Mouse (Mus musculus) intestine, embryonic 15.5 days (tissue): Measurements from ENCODE around the gene 1500011B03Rik. TPM values are rescaled to one million over a fixed set of nuclear protein-coding genes. Genes with fewer than 3 reads are reported as not detected.

ENCODE experiments used
- ATAC-seq: fragments of 200-750 bp; cut with Nextera tagmentation; 2 replicates; pipeline ENCODE4 v1.8.0; 2017; ENCODE audit warnings: moderate TSS enrichment, moderate library complexity
- H3K27ac ChIP-seq: fragments of 300-500 bp; sonication (generic); 2 replicates; pipeline ENCODE4 v1.5.1; 2015; ENCODE audit warnings: mild to moderate bottlenecking, inconsistent platforms
- H3K27me3 ChIP-seq: fragments of 300-500 bp; sonication (generic); replicated peaks from 2 replicates; pipeline ENCODE4 v1.6.1; 2015; ENCODE audit warnings: inconsistent platforms
- H3K36me3 ChIP-seq: fragments of 300-500 bp; sonication (generic); 2 replicates; pipeline ENCODE4 v1.6.1; 2015; ENCODE audit warnings: inconsistent platforms
- H3K4me1 ChIP-seq: fragments of 300-500 bp; sonication (generic); replicated peaks from 2 replicates; pipeline ENCODE4 v1.6.1; 2015; ENCODE audit warnings: inconsistent platforms
- H3K4me2 ChIP-seq: fragments of 300-500 bp; sonication (generic); replicated peaks from 2 replicates; pipeline ENCODE4 v1.6.1; 2015; ENCODE audit warnings: mild to moderate bottlenecking, inconsistent platforms
- H3K4me3 ChIP-seq: fragments of 300-500 bp; sonication (generic); replicated peaks from 2 replicates; pipeline ENCODE4 v1.5.1; 2015; ENCODE audit warnings: inconsistent platforms
- H3K9ac ChIP-seq: fragments of 300-500 bp; sonication (generic); 2 replicates; pipeline ENCODE4 v1.6.1; 2015; ENCODE audit warnings: inconsistent platforms
- H3K9me3 ChIP-seq: fragments of 300-500 bp; sonication (generic); 2 replicates; pipeline ENCODE4 v1.6.1; 2016; ENCODE audit warnings: inconsistent platforms
- WGBS: fragments of 180-500 bp; shearing (Covaris S2); methylation state at CpG from one replicate; pipeline ENCODE4 v1.1.7; 2015; 5-methylcytosine and 5-hydroxymethylcytosine counted together
- polyA plus RNA-seq: library from polyadenylated mRNA; unstranded; fragments of >200 nt; fragmentation: Nextera tagmentation; extraction: Ambion mirVana; gene quantifications from 2 replicates; pipeline ENCODE4 v1.2.1, GENCODE M21; 2015

Gene 1500011B03Rik
- polyA plus RNA-seq, 1 experiment from 2014 or later: 69.4 TPM

DNA sequence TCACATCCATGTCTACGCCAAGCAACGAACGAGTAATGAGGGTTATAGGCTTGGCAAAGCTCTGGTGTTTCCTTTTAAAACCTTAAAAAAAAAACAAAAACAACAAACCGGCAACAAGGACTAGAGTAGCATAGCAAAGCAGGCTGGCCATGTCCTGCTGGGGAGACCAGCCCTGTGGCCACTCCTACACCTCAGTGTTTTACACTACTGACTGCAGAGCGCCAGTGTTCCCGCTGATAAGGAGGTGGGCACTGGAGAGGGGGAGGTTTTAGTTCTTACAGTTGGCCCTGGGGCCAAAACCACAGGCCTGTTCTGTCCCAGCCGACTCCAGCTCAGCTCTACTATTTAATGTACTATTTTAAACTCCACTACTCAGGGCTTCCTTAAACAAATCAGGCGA lies 15.8 kb downstream of the 1500011B03Rik start:
- no peak; the same call in 1 of the 2 replicates for ATAC-seq
- H3K4me2 ChIP-seq: no peak overlapping the region
- no peaks in the 10 kb centered on the region; the same call in 1 of the 2 replicates for H3K4me1 ChIP-seq
- H3K27ac ChIP-seq: no peak overlapping the region
- H3K4me3 ChIP-seq: no peak overlapping the region
- no peaks in the 10 kb centered on the region for H3K9me3 ChIP-seq
- H3K9ac ChIP-seq: no peak overlapping the region
- 41% methylated on average over 8 of the region's 8 CpGs for WGBS
- peaks cover 24% of the 10 kb centered on the region for H3K36me3 ChIP-seq
- H3K27me3 ChIP-seq: no peaks in the 10 kb centered on the region

DNA sequence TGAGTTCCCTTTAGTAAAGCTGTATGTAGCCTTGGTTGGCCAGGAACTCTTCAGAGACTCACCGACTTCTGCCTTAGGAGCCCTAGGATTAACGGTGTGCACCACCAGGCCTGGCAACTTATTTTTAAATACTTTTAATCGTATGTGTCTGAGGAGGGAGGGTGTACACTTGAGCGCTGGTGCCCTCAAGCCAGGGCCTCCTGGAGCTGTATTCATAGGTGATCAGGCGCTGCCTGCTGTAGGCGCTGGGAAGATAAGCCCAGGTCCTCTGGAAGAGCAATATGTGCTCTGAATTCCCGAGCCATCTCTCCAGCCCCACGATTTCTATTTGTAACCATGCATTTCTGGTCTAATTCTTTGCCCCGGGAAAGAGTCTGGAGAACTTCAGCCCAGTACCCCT lies 16.2 kb downstream of the 1500011B03Rik start:
- ATAC-seq: no peak
- Histone ChIP-seq H3K9me3 (no peaks in the 10 kb centered on the region), H3K27me3 (no peaks in the 10 kb centered on the region), H3K4me3 (no peak overlapping the region), H3K4me1 (no peaks in the 10 kb centered on the region; the same call in 1 of the 2 replicates), H3K36me3 (peaks cover 24% of the 10 kb centered on the region), H3K9ac (no peak overlapping the region), H3K27ac (no peak overlapping the region), H3K4me2 (no peak overlapping the region)
- 58% methylated on average over 9 of the region's 9 CpGs for WGBS

DNA sequence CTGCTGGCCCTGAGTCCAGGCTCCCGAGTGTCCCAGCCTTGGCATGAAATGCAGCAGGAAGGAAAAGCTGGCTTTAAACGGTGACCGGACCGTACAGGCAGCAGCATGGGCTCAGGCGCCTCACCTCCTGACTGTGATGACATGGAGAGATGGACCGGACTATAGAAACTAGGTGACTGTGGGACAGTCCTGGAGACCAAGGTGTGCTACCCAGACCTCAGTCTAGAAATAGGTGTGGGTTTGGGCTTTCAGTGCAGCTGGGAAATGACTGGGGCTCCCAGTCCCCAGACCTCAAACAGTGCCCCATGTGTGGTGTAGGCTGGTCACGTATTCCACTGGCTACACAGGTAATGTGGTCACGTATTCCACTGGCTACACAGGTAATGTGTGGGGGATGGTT lies 16.6 kb downstream of the 1500011B03Rik start:
- Histone ChIP-seq H3K36me3 (peaks cover 28% of the 10 kb centered on the region), H3K4me1 (no peaks in the 10 kb centered on the region; the same call in 1 of the 2 replicates), H3K27ac (no peak overlapping the region), H3K4me3 (no peak overlapping the region), H3K27me3 (no peaks in the 10 kb centered on the region), H3K4me2 (no peak overlapping the region), H3K9me3 (no peaks in the 10 kb centered on the region), H3K9ac (no peak overlapping the region)
- 89% methylated on average over 8 of the region's 8 CpGs for WGBS
- no peak for ATAC-seq

DNA sequence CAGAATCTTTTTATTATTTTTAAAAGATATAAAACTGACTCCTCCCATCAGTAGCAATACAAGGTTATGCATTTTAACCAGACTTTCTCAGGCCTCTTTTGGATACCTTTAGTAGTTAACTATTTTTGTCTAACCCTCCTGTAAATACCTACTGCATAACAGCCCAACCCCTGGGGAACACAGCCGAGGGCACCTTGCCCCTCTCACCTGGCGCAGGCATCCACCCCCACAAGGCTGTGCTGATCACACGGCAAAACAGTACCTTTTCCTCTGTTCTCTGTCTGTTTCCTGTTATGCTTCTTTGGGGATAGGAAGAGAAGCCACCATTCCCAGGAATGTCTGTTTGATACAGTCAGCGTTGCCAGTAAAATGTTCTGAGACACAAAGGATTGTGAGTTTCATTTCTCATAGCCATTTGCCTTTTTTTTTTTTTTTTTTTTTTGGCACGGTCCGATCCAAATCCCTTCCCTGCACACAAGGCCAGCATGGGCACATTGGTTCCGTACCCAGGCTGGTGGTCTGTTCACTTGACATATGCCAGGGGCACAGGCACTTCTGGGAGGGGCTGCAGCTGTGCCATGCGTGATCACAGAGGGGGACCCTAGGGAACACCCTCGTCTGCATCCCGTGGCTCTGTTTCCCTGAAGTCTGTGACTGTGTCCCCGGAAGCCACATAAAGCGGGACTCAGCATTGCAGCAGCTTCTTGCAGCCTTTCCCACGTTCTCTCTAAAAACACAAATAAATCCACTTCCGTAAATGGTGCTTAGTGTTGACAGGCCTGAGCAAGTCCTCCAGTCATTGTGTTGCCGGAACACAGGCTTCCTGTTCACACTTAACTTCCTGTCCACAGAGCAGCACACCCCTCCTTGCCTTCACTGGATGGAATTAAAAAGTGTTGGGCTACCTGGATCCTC lies 17.6 kb downstream of the 1500011B03Rik start:
- Histone ChIP-seq H3K4me3 (no peak overlapping the region), H3K27me3 (no peaks in the 10 kb centered on the region), H3K36me3 (peaks cover 30% of the 10 kb centered on the region), H3K4me2 (no peak overlapping the region), H3K27ac (peak overlapping the region; percentile 60; the same call in 1 of the 2 replicates), H3K9me3 (no peaks in the 10 kb centered on the region), H3K4me1 (no peaks in the 10 kb centered on the region; the same call in 1 of the 2 replicates), H3K9ac (no peak overlapping the region)
- no peak for ATAC-seq
- WGBS: 70% methylated on average over 15 of the region's 15 CpGs

DNA sequence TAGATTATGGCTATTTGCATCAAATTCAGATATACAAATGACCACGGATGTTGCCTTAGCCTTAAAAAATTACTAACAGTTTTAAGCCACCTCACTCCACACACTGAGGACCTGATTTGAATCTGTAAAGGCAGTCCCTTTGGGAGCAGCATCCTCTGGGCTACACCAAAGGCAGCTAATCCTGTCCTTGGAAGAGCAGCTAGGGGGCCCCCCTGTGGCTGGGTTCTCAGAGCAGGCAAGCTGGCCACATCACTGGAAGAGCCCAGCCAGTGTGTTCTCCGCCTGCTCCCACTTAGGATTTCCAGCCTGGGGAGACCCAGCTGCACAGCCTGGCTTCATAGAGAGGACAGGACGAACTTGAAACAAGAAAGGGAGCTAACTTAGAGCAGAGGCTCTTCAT lies 18.3 kb downstream of the 1500011B03Rik start:
- Histone ChIP-seq H3K9me3 (no peaks in the 10 kb centered on the region), H3K4me2 (no peak overlapping the region), H3K9ac (no peak overlapping the region), H3K27me3 (no peaks in the 10 kb centered on the region), H3K27ac (no peak overlapping the region), H3K4me3 (no peak overlapping the region), H3K36me3 (peaks cover 33% of the 10 kb centered on the region), H3K4me1 (no peaks in the 10 kb centered on the region; the same call in 1 of the 2 replicates)
- 56% methylated on average over 3 of the region's 3 CpGs for WGBS
- no peak for ATAC-seq

DNA sequence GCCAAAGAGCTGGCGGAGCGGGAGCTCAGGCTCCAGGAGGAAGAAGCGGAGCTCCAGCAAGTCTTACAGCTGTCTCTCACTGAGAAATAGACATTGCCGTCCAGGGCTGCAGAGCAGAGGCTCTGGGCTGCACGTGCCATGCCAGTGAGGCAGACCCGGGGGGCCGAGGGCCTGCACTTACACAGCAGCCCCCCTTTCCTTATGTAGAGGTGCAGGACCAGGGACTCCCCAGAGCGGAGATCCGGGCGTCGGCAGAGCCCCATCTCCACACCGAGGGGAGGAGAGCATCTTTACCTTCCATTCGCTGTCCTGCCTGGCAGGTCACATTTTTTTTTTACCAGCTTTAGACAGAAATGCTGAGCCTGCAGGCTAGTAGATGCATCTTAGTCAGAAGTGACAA lies 18.9 kb downstream of the 1500011B03Rik start:
- Histone ChIP-seq H3K9me3 (no peaks in the 10 kb centered on the region), H3K27me3 (no peaks in the 10 kb centered on the region), H3K27ac (no peak overlapping the region), H3K4me2 (no peak overlapping the region), H3K9ac (no peak overlapping the region), H3K4me1 (no peaks in the 10 kb centered on the region; the same call in 1 of the 2 replicates), H3K36me3 (peaks cover 33% of the 10 kb centered on the region), H3K4me3 (no peak overlapping the region)
- no peak for ATAC-seq
- 86% methylated on average over 13 of the region's 13 CpGs for WGBS

DNA sequence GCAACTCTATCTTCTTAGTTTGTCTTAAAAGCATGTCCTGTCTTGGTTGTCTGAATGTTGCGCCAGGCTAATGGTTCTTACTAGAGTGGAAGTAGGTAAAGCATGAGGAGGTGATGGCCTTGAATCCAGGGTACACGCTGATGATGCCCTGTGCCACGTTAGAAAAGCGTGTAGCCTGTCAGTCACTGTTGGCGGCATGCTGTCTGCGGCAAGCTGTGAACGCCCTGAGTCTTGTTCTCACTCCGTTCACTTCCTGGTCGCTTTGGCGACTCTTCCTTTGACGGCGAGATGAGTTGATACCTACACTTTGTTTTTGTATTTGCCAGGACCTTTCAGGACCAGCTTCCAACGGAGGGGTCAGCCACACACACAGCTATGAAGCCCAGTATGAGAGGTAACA lies 20.0 kb downstream of the 1500011B03Rik start:
- Histone ChIP-seq H3K36me3 (peaks cover 29% of the 10 kb centered on the region), H3K9ac (no peak overlapping the region)
- WGBS: 89% methylated on average over 13 of the region's 13 CpGs

DNA sequence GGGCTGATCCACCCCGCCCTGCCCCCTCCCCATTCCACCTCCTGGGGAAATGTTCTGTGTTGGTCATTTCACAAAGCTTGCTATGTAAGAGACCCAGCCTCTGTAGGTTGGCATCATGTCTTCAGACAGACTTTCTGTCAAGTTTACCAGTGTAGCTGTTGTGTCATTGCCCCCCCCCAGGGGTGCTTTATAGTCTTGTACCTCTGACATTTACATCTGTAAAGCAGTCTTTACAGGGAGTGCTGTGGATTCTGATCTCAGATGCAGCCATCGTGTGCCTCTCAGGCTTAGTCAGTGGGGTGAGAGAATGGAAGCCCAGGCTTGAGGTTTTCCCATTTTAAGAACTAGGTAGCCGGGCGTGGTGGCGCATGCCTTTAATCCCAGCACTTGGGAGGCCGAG lies 21.4 kb downstream of the 1500011B03Rik start:
- Histone ChIP-seq H3K27me3 (no peaks in the 10 kb centered on the region), H3K4me1 (no peaks in the 10 kb centered on the region; the same call in 1 of the 2 replicates), H3K4me2 (no peak overlapping the region), H3K4me3 (no peak overlapping the region), H3K9me3 (no peaks in the 10 kb centered on the region), H3K9ac (no peak overlapping the region), H3K36me3 (peaks cover 31% of the 10 kb centered on the region), H3K27ac (no peak overlapping the region)
- no peak for ATAC-seq
- WGBS: 92% methylated on average over 6 of the region's 6 CpGs

More for the DNA sequence above, 20.0 kb downstream of the 1500011B03Rik start:
- Histone ChIP-seq H3K9me3 (no peaks in the 10 kb centered on the region), H3K4me1 (no peaks in the 10 kb centered on the region; the same call in 1 of the 2 replicates), H3K4me3 (no peak overlapping the region), H3K27ac (no peak overlapping the region), H3K4me2 (no peak overlapping the region), H3K27me3 (no peaks in the 10 kb centered on the region)
- ATAC-seq: no peak

DNA sequence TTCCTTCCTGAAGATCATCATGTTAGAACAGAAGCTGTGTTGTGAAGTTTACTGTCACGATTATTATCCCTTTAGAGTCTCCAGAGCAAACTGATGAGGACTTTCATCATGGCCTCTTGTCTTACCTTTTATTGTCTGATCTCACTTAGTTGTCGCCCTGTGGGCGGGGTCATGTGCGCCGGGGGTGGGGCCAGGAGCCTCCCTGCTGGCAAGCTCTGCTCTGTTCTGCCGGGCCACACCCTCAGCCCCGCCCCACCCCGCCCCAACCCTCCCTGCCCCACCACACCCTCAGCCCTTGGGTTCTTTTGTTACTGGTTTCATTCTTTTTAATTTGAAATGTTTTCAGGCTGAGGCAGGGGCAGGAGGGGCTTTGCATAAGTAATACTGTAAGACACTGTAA lies 22.2 kb downstream of the 1500011B03Rik start:
- H3K9me3 ChIP-seq: no peaks in the 10 kb centered on the region
- no peaks in the 10 kb centered on the region for H3K27me3 ChIP-seq
- H3K4me2 ChIP-seq: no peak overlapping the region
- no peak overlapping the region for H3K27ac ChIP-seq
- no peak overlapping the region for H3K4me3 ChIP-seq
- peaks cover 31% of the 10 kb centered on the region for H3K36me3 ChIP-seq
- no peak overlapping the region for H3K9ac ChIP-seq
- peak; percentile 64 for ATAC-seq
- peaks cover 4% of the 10 kb centered on the region for H3K4me1 ChIP-seq
- 16% methylated on average over 8 of the region's 8 CpGs for WGBS

DNA sequence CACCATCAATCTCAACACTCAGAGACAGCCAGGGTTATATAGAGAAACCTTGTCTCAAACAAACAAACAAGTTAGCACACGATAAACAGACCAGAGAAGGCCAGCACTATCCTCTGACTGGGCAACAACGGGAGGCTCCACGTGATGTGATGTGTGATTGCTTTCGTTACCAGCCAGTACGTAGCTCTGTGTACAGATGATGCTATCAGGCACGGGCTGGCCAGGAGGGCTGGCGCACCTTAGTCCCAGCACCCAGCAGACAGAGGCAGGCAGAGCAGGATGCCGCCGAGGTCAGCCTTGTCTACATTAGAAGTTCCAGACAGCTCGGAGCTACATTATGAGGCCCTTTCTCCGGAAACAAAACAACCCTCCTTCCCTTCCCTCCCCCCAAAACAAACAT lies 23.4 kb downstream of the 1500011B03Rik start:
- peaks cover 31% of the 10 kb centered on the region for H3K36me3 ChIP-seq
- H3K9me3 ChIP-seq: no peaks in the 10 kb centered on the region
- H3K27ac ChIP-seq: no peak overlapping the region
- H3K27me3 ChIP-seq: no peaks in the 10 kb centered on the region
- ATAC-seq: no peak
- H3K9ac ChIP-seq: no peak overlapping the region
- H3K4me1 ChIP-seq: peaks cover 6% of the 10 kb centered on the region; the same call in 1 of the 2 replicates
- H3K4me3 ChIP-seq: no peak overlapping the region
- 74% methylated on average over 11 of the region's 11 CpGs for WGBS
- no peak overlapping the region for H3K4me2 ChIP-seq

DNA sequence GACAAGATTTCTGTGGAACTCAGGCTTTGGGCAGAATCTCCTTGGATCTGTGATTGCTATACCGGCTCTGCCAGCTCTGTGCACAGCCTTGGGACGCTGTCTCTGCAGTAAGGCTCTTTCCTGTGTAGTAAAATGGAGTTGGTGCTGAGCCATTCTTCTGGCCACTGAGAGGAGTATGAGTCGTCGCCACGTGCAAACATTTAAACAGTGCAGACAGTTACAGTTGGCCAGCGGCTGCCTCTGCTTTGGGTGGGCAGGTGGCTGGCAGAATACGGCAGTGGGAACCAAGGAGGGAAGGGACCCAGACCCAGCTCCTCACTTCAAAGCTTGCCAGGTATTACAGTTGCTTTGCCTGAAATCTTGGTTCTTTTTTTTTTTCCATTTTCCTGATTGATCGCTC lies 26.0 kb downstream of the 1500011B03Rik start:
- H3K4me3 ChIP-seq: no peak overlapping the region
- WGBS: 84% methylated on average over 8 of the region's 8 CpGs
- peaks cover 6% of the 10 kb centered on the region; the same call in 1 of the 2 replicates for H3K4me1 ChIP-seq
- H3K4me2 ChIP-seq: no peak overlapping the region
- peaks cover 18% of the 10 kb centered on the region; the same call in 1 of the 2 replicates for H3K36me3 ChIP-seq
- no peak overlapping the region for H3K9ac ChIP-seq
- H3K27ac ChIP-seq: no peak overlapping the region
- no peaks in the 10 kb centered on the region for H3K27me3 ChIP-seq
- no peak for ATAC-seq
- no peaks in the 10 kb centered on the region for H3K9me3 ChIP-seq

DNA sequence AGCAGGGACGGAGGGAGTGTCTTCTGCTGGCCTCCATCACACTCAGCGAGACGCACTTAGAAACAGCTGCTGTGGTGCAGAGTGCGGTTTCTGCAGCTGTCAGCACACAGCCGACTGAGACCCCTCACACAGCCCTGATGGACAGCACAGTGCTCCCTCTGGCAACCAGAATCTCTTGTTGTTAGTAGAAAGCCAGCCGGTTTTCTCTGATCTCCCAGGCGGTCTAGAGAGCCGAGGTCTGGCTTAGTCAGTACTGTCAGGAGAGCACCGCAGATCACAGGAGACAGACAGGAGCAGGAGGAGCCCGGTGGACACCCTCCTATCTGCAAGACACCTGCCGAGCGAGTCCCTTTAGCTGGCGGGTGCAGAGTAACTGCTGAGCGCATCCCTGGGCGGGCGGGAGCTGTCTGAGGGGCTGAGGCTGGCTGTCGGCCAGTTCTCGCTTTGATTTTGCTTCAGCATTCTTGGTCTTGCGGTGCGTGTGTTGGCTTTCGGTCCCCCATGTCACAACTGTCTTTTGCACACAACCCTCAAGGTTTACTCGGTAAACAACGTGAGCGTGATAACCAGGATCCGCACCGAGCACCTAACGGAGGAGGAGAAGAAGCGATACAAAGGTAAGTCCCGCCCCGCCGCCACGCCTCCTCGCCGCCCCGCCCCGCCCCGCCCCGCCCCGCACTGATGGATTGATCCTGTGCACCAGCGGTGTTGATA lies 26.8 kb downstream of the 1500011B03Rik start:
- Histone ChIP-seq H3K9me3 (no peaks in the 10 kb centered on the region), H3K4me3 (peak overlapping the region; percentile 26), H3K36me3 (peaks cover 12% of the 10 kb centered on the region; the same call in 1 of the 2 replicates), H3K27ac (no peak overlapping the region), H3K9ac (no peak overlapping the region), H3K4me2 (peak overlapping the region; percentile 59), H3K4me1 (peaks cover 6% of the 10 kb centered on the region; the same call in 1 of the 2 replicates), H3K27me3 (no peaks in the 10 kb centered on the region)
- WGBS: 14% methylated on average over 40 of the region's 40 CpGs
- ATAC-seq: peak; percentile 71
